ENCODE assay signal across 10 mouse cellular contexts in genomic region chr1:33754965-33755735, GRCm38 (mm10). TPM values are rescaled to one million over a fixed set of nuclear protein-coding genes. Genes with fewer than 3 reads are reported as not detected.
A peak's percentile ranks its signal among the peaks of the same experiment; 100 is the strongest.
DNase-seq lines count a peak whose midpoint lies in the region; ATAC-seq and TF ChIP-seq lines count a peak whose summit lies in the region.
"Had no signal": no experiment of that assay in that cellular context is flagged by ENCODE, and none has a peak within 500 bp of the region (broad histone marks: within the 10 kb centered on the region; RNA-seq: fewer than 3 reads in every experiment).

No protein-coding gene starts in this region.

- H3K4me2 ChIP-seq in heart, embryonic 13.5 days = peak overlapping the region; percentile 92
- H3K4me2 ChIP-seq in liver, embryonic 15.5 days = peak overlapping the region; percentile 99

- no peak overlapping the region for H3K27ac ChIP-seq in heart, embryonic 13.5 days (replicated peaks)
- H3K27ac ChIP-seq in liver, embryonic 15.5 days (replicated peaks) = peak overlapping the region; percentile 84

- no peak overlapping the region for H3K9ac ChIP-seq in heart, embryonic 13.5 days
- H3K9ac ChIP-seq in liver, embryonic 15.5 days = peak overlapping the region; percentile 37

- ATAC-seq in heart, embryonic 13.5 days (ENCODE audit: extremely low read depth, insufficient number of reproducible peaks, low FRiP score, low TSS enrichment) = no peak
- ATAC-seq in liver, embryonic 15.5 days (ENCODE audit: insufficient read depth) = peak; percentile 93
- ATAC-seq: lung, postnatal 0 days had no signal

- 67% methylated on average over 21 of the region's 21 CpGs for WGBS in heart, embryonic 13.5 days
- 43% methylated on average over 21 of the region's 21 CpGs for WGBS in liver, embryonic 15.5 days (ENCODE audit: insufficient replicate concordance)

- TF ChIP-seq CTCF in brain, embryonic 14.5 days (IDR thresholded peaks at IDR 0.05; ENCODE audit: borderline replicate concordance, extremely low read depth, insufficient read depth, insufficient read length) = no peak

- H3K27me3 ChIP-seq in heart, embryonic 13.5 days (replicated peaks) = no peaks in the 10 kb centered on the region
- H3K27me3 ChIP-seq in liver, embryonic 15.5 days = no peaks in the 10 kb centered on the region

- no peak for TF ChIP-seq POLR2A in brain, embryonic 14.5 days (IDR thresholded peaks at IDR 0.05; ENCODE audit: borderline replicate concordance, extremely low read depth, insufficient read depth, insufficient read length, poor library complexity, severe bottlenecking)

- no peaks in the 10 kb centered on the region for H3K9me3 ChIP-seq in heart, embryonic 13.5 days
- H3K9me3 ChIP-seq in liver, embryonic 15.5 days (replicated peaks) = no peaks in the 10 kb centered on the region

- no peak for DNase-seq in heart, adult 9 months (ENCODE audit: low spot score in 2 of 2)
- peak; percentile 63 for DNase-seq in brain, embryonic 14.5 days (ENCODE audit: low read depth)
- DNase-seq in kidney, adult 18-20 months = peak; percentile 82
- DNase-seq in thymus, postnatal 4 days = no peak
- no peak for DNase-seq in B cell, adult 2 months
- no peak for DNase-seq in layer of hippocampus, postnatal 36 days
- DNase-seq: cerebellum, adult 18-20 months had no signal

- H3K4me1 ChIP-seq in heart, embryonic 13.5 days = peaks cover 46% of the 10 kb centered on the region
- peaks cover 62% of the 10 kb centered on the region for H3K4me1 ChIP-seq in liver, embryonic 15.5 days (replicated peaks)

- no peak overlapping the region for H3K4me3 ChIP-seq in heart, embryonic 13.5 days
- peak overlapping the region; percentile 93 for H3K4me3 ChIP-seq in liver, embryonic 15.5 days (replicated peaks)

- H3K36me3 ChIP-seq in heart, embryonic 13.5 days = peaks cover 15% of the 10 kb centered on the region
- H3K36me3 ChIP-seq in liver, embryonic 15.5 days (replicated peaks) = peaks cover 19% of the 10 kb centered on the region; the same call in 1 of the 2 replicates

RNA-seq across cellular contexts. Expression of gene Bag2, which starts 2.4 kb away (rescaled TPM):
- polyA plus RNA-seq in heart, embryonic 13.5 days (2015; fragmentation: Nextera tagmentation; extraction: Ambion mirVana) = 69.4 and 82.4 TPM in 2 replicates
- polyA plus RNA-seq in brain, embryonic 14.5 days (2012; rRNA removed) = 15.5 and 18.5 TPM in 2 replicates
- 47.7 and 48.7 TPM in 2 replicates for polyA plus RNA-seq in liver, embryonic 15.5 days (2015; fragmentation: Nextera tagmentation; extraction: Ambion mirVana)
- total RNA-seq in layer of hippocampus, postnatal 36 days (2021) = 10 to 100 TPM; 10.3 to 11.3 TPM

RNA-seq across cellular contexts. Expression of gene Rab23, which starts 35.5 kb away (rescaled TPM):
- polyA plus RNA-seq in heart, embryonic 13.5 days (2015; fragmentation: Nextera tagmentation; extraction: Ambion mirVana) = 14.1 and 14.5 TPM in 2 replicates
- polyA plus RNA-seq in brain, embryonic 14.5 days (2012; rRNA removed) = 17.1 and 19.8 TPM in 2 replicates
- polyA plus RNA-seq in liver, embryonic 15.5 days (2015; fragmentation: Nextera tagmentation; extraction: Ambion mirVana) = 3.7 and 4.7 TPM in 2 replicates
- total RNA-seq in layer of hippocampus, postnatal 36 days (2021) = 10 to 100 TPM; 26.4 to 32.3 TPM

RNA-seq across cellular contexts. Expression of gene Zfp451, which starts 59.2 kb away (rescaled TPM):
- polyA plus RNA-seq in heart, embryonic 13.5 days (2015; fragmentation: Nextera tagmentation; extraction: Ambion mirVana) = 12.4 and 14.6 TPM in 2 replicates
- 32.5 and 40.4 TPM in 2 replicates for polyA plus RNA-seq in brain, embryonic 14.5 days (2012; rRNA removed)
- 5.6 and 6.7 TPM in 2 replicates for polyA plus RNA-seq in liver, embryonic 15.5 days (2015; fragmentation: Nextera tagmentation; extraction: Ambion mirVana)
- 10 to 100 TPM; 53.8 to 55.3 TPM for total RNA-seq in layer of hippocampus, postnatal 36 days (2021)

Comparison
In these comparisons a context has a peak if more than half of its experiments do, and no peak if none do; other contexts are left out.
1. DNase-seq: peak in brain, embryonic 14.5 days (single experiment) and kidney, adult 18-20 months (single experiment); none in heart, adult 9 months (0 of 2), thymus, postnatal 4 days (single experiment), B cell, adult 2 months (0 of 2) and layer of hippocampus, postnatal 36 days (0 of 2).